Mouse (Mus musculus) lung, postnatal 0 days (tissue): Measurements from ENCODE around the gene Otp. TPM values are rescaled to one million over a fixed set of nuclear protein-coding genes. Genes with fewer than 3 reads are reported as not detected.
A peak's percentile ranks its signal among the peaks of the same experiment; 100 is the strongest.

Experiments
- ATAC-seq: fragments of 200-750 bp; cut with Nextera tagmentation; 2 replicates; pipeline ENCODE4 v1.8.0; 2017; ENCODE audit warnings: moderate library complexity
- DNase-seq: peaks from one replicate; pipeline ENCODE4 v3.0.0-alpha.2; 2016; ENCODE audit warnings: low spot score
- H3K27ac ChIP-seq: fragments of 300-500 bp; sonication (generic); 2 replicates; pipeline ENCODE4 v1.5.1; 2014; ENCODE audit warnings: antibody characterized with exemption, mild to moderate bottlenecking, low read length, mixed read lengths
- H3K27me3 ChIP-seq: fragments of 300-500 bp; sonication (generic); replicated peaks from 2 replicates; pipeline ENCODE4 v1.6.1; 2014; ENCODE audit warnings: low read length, mixed read lengths; ENCODE audit not compliant: insufficient read depth
- H3K36me3 ChIP-seq: fragments of 300-500 bp; sonication (generic); 2 replicates; pipeline ENCODE4 v1.6.1; 2014; ENCODE audit warnings: low read length, mixed read lengths; ENCODE audit not compliant: insufficient read depth
- H3K4me1 ChIP-seq: fragments of 300-500 bp; sonication (generic); 2 replicates; pipeline ENCODE4 v1.6.1; 2014; ENCODE audit warnings: antibody characterized with exemption, low read depth, low read length, mixed read lengths; ENCODE audit not compliant: insufficient read depth
- H3K4me2 ChIP-seq: fragments of 300-500 bp; sonication (generic); replicated peaks from 2 replicates; pipeline ENCODE4 v1.6.1; 2014; ENCODE audit warnings: low read depth, mild to moderate bottlenecking, low read length, moderate library complexity, mixed read lengths
- H3K4me3 ChIP-seq: fragments of 300-500 bp; sonication (generic); 2 replicates; pipeline ENCODE4 v1.5.1; 2014; ENCODE audit warnings: low read depth, low read length
- H3K9ac ChIP-seq: fragments of 300-500 bp; sonication (generic); replicated peaks from 2 replicates; pipeline ENCODE4 v1.6.1; 2014; ENCODE audit warnings: low read depth, mild to moderate bottlenecking
- H3K9me3 ChIP-seq: fragments of 300-500 bp; sonication (generic); 2 replicates; pipeline ENCODE4 v1.6.1; 2016; ENCODE audit warnings: low read length, mixed read lengths
- CTCF ChIP-seq: IDR thresholded peaks from 2 replicates; pipeline ENCODE4 v1.5.1; 2016; ENCODE audit warnings: antibody characterized with exemption, mild to moderate bottlenecking
- EP300 ChIP-seq: IDR thresholded peaks from 2 replicates; pipeline ENCODE4 v1.6.1; 2016; ENCODE audit warnings: antibody characterized with exemption, mild to moderate bottlenecking, control low read depth
- WGBS: fragments of 180-500 bp; shearing (Covaris S2); extraction: QIAGEN DNeasy Blood & Tissue Kit; methylation state at CpG from one replicate; pipeline ENCODE4 v1.1.7; 2014; 5-methylcytosine and 5-hydroxymethylcytosine counted together
- polyA plus RNA-seq: library from polyadenylated mRNA; unstranded; fragments of >200 nt; fragmentation: Nextera tagmentation; extraction: Ambion mirVana; gene quantifications from 2 replicates; pipeline ENCODE4 v1.2.1, GENCODE M21; 2015

Gene Otp
- polyA plus RNA-seq, 1 experiment from 2014 or later: not detected

DNA sequence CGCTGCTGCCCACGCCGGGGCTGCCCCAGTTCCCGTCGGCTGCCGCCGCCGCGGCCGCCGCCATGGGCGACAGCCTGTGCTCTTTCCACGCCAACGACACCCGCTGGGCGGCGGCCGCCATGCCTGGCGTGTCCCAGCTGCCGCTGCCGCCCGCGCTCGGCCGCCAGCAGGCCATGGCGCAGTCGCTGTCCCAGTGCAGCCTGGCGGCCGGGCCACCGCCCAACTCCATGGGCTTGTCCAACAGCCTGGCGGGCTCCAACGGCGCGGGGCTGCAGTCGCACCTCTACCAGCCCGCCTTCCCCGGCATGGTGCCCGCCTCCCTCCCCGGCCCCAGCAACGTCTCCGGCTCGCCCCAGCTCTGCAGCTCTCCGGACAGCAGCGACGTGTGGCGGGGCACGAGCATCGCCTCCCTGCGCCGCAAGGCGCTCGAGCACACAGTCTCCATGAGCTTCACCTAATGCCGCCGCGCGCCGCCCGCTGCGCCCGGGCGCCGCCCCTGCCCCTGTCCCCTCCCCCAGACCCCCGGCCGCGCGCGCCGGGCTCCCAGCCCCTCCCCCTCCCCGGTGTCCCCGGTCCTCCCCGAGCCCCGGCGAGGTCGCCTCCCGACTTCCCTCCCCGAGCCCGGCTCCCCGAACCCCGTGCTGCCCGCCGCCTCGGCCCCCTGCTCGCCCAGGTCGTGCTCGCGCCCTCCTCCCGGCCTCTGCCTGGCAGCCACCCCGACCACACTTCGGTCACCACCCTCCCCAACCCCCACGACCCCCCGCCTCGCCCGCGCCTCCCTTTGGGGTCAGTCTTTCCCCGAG lies 8.0 kb downstream of the Otp start:
- Histone ChIP-seq H3K9me3 (no peaks in the 10 kb centered on the region), H3K4me2 (peak overlapping the region; percentile 75), H3K27ac (no peak overlapping the region), H3K36me3 (no peaks in the 10 kb centered on the region), H3K4me1 (no peaks in the 10 kb centered on the region), H3K9ac (no peak overlapping the region), H3K27me3 (peaks cover 73% of the 10 kb centered on the region), H3K4me3 (peak overlapping the region; percentile 40)
- DNase-seq (no peak), ATAC-seq (peak; percentile 57)
- 3% methylated on average over 55 of the region's 95 CpGs for WGBS
- no peak for TF ChIP-seq EP300

DNA sequence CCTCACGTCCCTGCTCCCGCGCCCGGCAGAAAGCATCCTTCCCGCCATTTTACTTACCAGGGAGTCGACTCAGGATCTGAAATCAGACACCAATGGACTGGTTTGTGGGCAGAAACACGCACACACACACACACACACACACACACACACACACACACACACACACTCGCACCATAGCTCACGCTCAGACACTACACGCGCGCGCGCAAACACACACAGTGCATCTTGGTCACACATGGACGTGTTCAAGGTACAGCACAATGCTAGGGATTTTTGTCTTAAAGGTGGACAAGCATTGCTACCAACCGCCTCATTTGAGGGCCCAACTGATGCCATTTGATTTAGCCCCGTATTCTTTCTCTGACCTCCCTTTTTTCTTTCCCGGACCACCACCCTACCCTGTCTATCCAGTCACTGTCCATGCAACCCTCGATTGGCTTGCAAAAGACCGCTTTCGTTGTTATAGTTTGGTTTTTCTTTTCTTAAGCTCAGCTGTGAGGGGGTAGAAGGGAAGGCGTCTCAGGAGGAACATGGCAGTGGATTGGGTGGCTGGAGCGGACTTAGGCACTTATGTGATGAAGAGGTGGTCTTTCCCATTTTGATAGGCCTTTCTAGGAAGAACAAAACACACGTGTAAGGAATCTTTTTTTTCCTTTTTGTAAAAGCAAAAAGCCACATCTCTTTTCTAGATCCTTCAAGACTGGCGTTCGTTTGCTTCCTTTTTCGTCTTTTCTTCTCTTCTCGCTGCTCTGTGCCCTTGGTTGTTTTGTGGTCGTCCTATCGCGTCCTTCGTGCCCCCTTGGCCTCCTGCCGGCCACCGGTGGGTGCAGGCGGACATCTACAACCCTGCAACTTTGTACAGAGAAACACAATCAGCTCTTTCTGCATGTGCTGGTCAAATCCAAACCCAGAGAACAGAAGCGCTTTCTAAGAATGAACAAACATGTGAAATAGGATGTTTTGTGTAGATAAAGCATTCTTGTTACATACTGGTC lies 8.9 kb downstream of the Otp start:
- Histone ChIP-seq H3K9me3 (no peaks in the 10 kb centered on the region), H3K4me1 (no peaks in the 10 kb centered on the region), H3K4me3 (peak overlapping the region; percentile 40; the same call in 1 of the 2 replicates), H3K27me3 (peaks cover 77% of the 10 kb centered on the region), H3K9ac (no peak overlapping the region), H3K36me3 (no peaks in the 10 kb centered on the region), H3K27ac (no peak overlapping the region), H3K4me2 (peak overlapping the region; percentile 75)
- no peak for TF ChIP-seq CTCF
- no peak for TF ChIP-seq EP300
- WGBS: 3% methylated on average over 36 of the region's 36 CpGs
- DNase-seq (no peak), ATAC-seq (no peak)

DNA sequence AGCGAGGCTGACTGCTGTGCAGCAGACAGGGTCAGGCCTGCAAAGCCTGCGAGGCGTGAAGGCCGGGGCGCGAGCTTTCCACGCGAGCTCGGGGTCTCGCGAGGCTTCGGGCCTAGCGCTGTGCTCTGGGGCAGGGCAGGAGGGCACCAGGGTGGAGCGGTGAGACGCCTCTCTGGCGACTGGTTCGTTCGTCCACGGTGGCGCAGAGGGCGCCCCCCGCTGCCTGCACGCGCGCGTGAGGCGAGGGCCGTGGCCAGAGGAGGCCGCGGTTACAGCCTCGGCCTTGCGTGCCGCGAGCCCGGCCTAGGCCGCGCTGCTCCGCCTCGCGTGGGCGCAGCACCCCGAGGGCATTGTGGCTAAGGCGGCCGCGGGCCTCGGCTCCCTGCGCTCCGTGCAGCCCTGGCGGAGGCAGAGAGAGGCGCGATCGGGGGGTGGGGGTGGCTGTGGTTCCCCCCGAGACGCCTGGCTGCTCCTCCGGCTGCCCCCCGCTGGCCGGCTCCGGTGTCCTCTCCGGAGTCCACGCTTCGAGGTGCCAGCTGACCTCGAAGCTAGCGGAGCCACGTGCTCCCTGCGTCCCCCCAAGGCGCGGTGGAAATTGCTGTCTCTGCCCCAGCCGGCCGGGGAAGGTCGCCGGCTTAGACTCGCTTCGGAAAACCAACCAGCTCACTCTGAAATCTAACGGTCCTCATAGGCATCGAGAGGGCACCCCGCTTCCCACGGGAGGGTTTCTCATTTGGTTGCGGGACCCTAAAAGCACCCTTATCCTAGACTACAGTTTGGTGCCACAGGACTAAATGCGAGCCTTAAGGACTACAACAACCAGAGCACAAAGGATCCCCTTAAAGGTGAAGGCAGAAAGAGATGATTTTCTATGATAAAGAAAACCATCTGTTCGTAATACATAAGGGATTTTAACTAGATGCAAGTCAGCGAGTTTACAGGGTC lies 10.2 kb downstream of the Otp start:
- Histone ChIP-seq H3K4me1 (no peaks in the 10 kb centered on the region), H3K27ac (no peak overlapping the region), H3K4me2 (no peak overlapping the region), H3K36me3 (no peaks in the 10 kb centered on the region), H3K9ac (no peak overlapping the region), H3K9me3 (no peaks in the 10 kb centered on the region), H3K27me3 (peaks cover 70% of the 10 kb centered on the region), H3K4me3 (peak overlapping the region; percentile 19; the same call in 1 of the 2 replicates)
- DNase-seq: no peak
- 3% methylated on average over 74 of the region's 81 CpGs for WGBS
- peak; percentile 14; the same call in 1 of the 2 replicates for ATAC-seq
- TF ChIP-seq EP300 (no peak), CTCF (no peak)

DNA sequence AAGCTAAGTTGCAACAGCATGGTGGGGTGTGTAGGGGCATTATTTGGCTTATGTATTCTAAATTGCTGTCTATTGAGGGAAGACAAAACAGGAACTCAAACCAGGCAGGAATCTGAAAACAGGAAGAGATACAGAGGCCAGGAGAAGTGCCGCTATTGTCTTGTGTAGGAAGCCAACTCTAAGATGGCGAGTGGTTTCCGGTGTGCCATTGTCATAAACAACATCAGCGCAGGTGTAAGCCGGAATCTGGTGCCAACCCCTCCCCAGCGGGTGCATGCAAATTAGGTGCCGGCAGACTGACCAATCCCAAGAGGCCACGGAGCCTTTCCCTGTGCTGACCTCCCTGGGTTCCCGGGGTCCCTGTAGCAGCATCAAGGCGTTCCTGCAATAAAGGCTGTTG lies 32.4 kb downstream of the Otp start:
- Histone ChIP-seq H3K27me3 (no peaks in the 10 kb centered on the region), H3K9me3 (no peaks in the 10 kb centered on the region), H3K4me3 (no peak overlapping the region), H3K27ac (no peak overlapping the region), H3K4me1 (no peaks in the 10 kb centered on the region), H3K4me2 (no peak overlapping the region), H3K36me3 (no peaks in the 10 kb centered on the region), H3K9ac (no peak overlapping the region)
- ATAC-seq (no peak), DNase-seq (no peak)
- WGBS: 76% methylated on average over 10 of the region's 10 CpGs
- TF ChIP-seq EP300: no peak
- TF ChIP-seq CTCF: no peak

DNA sequence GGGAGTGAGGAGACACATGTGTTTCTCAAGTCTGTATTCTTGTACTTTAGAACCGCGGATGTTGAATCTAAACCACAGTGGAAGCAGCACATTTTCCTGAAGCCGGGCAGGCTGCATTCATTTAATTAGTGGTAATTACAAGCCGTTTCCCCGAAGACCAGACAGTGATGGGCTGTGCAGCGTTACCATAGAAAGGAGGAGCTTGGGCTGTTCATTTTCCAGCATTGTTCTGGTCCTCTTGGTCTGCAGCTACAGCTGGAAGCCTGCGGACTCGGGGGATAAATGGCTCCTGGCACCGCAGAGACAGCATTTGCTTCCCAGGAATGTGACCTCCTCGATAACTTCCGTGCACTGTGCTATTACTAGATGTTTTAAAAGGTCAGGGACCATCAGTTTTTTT lies 37.6 kb downstream of the Otp start:
- no peak for ATAC-seq
- no peak overlapping the region for H3K4me2 ChIP-seq

More for the DNA sequence above, 37.6 kb downstream of the Otp start:
- H3K4me1 ChIP-seq: no peaks in the 10 kb centered on the region
- no peak overlapping the region for H3K9ac ChIP-seq
- 28% methylated on average over 11 of the region's 11 CpGs for WGBS
- no peaks in the 10 kb centered on the region for H3K9me3 ChIP-seq
- no peaks in the 10 kb centered on the region for H3K27me3 ChIP-seq
- H3K4me3 ChIP-seq: no peak overlapping the region
- H3K27ac ChIP-seq: no peak overlapping the region
- TF ChIP-seq EP300 (no peak), CTCF (no peak)
- no peak for DNase-seq
- no peaks in the 10 kb centered on the region for H3K36me3 ChIP-seq
